Mouse (Mus musculus): Measurements from ENCODE around the gene Fkbp1a.

Fkbp1a gene

DNA sequence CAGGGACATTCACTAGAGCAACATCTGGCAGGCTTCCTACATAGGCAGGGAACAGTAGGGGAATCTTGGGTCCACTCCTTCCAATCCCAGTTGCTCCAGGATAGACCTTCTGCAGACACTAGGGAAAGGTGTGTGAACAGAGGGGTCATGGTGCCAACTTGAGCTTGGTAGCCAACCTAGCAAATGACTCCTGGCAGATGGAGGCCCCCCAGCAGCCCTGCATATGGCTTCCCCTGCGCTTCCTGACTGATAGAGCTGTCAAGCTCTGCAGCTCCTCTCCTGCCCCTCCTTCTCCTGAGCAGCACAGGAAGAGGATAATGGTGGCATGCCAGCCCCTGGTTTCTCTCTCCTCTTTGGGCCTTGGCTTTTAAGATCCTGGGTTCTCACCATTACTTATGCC is 66.2 kb downstream of the Fkbp1a start:
- no peak for DNase-seq (ENCODE audit: low spot score in 2 of 2)

- DNase-seq (ENCODE audit: low spot score in 2 of 2), result no peak
Measured at GRCm38 (mm10) chr2:151609974-151610373, 67.7 kb downstream of the Fkbp1a start.
